Mouse (Mus musculus): ENCODE measurements around the gene Chordc1.
"Not testable (repeated sequence)": the region's sequence is repeated elsewhere in the genome, so short reads cannot be mapped to it uniquely, and the experiment has no call there.

- not testable (repeated sequence) for TF ChIP-seq CTCF (IDR thresholded peaks at IDR 0.05; ENCODE audit: control insufficient read depth, insufficient read depth, insufficient read length); MYOD1 (IDR thresholded peaks at IDR 0.05; ENCODE audit: control insufficient read depth, insufficient read length, low read depth); CEBPB (IDR thresholded peaks at IDR 0.05; ENCODE audit: low read depth); MYOG (IDR thresholded peaks at IDR 0.05; ENCODE audit: control insufficient read depth, extremely low read depth, insufficient read length); USF1 (IDR thresholded peaks at IDR 0.05; ENCODE audit: low read depth)
These were observed 13.2 kb upstream of the Chordc1 start for GRCm38 (mm10) chr9:18278693-18279092.
